Mouse (Mus musculus): ENCODE data around the gene Fermt3. TPM values are rescaled to one million over a fixed set of nuclear protein-coding genes. Genes with fewer than 3 reads are reported as not detected.

The Fermt3 gene
- polyA plus RNA-seq, 1 experiment: 0.37 TPM

- no peak for TF ChIP-seq USF1 (IDR thresholded peaks at IDR 0.05; ENCODE audit: low read depth)
- Histone ChIP-seq H3K79me3 (ENCODE audit: low read depth) (peaks cover 3% of the 10 kb centered on the region), H3K27me3 (ENCODE audit: control insufficient read depth, insufficient read depth, insufficient read length) (no peaks in the 10 kb centered on the region)
Measured at GRCm38 (mm10) chr19:6987061-6987903, 32.0 kb downstream of the Fermt3 start, which contains the start of gene Vegfb. Gene Vegfb, minus strand, starts transcription at chr19:6987651.

GRCm38 (mm10) chr19:6985951-6986708, 33.1 kb downstream of the Fermt3 start:
- Histone ChIP-seq H3K36me3 (ENCODE audit: control insufficient read depth, insufficient read depth) (peaks cover 23% of the 10 kb centered on the region), H3K27me3 (ENCODE audit: control insufficient read depth, insufficient read depth, insufficient read length) (no peaks in the 10 kb centered on the region), H3K4me3 (ENCODE audit: insufficient read depth, poor library complexity, severe bottlenecking) (peak overlapping the region; percentile 50), H3K79me2 (ENCODE audit: control insufficient read depth, insufficient read depth) (peaks cover 12% of the 10 kb centered on the region), H3ac (ENCODE audit: control insufficient read depth, insufficient read length, low read depth) (peak overlapping the region; percentile 28), H3K79me3 (ENCODE audit: low read depth) (peaks cover 3% of the 10 kb centered on the region)
- TF ChIP-seq USF1 (IDR thresholded peaks at IDR 0.05; ENCODE audit: low read depth) (no peak), MYOG (IDR thresholded peaks at IDR 0.05; ENCODE audit: control insufficient read depth, extremely low read depth, insufficient read length) (no peak), MAX (IDR thresholded peaks at IDR 0.05) (no peak), FOSL1 (IDR thresholded peaks at IDR 0.05; ENCODE audit: insufficient read depth, low read length, poor library complexity, severe bottlenecking) (no peak), MYOD1 (IDR thresholded peaks at IDR 0.05; ENCODE audit: control insufficient read depth, insufficient read length, low read depth) (no peak), CEBPB (IDR thresholded peaks at IDR 0.05; ENCODE audit: low read depth) (no peak), CTCF (IDR thresholded peaks at IDR 0.05; ENCODE audit: control insufficient read depth, insufficient read depth, insufficient read length) (no peak)

More at GRCm38 (mm10) chr19:6987061-6987903, 32.0 kb downstream of the Fermt3 start, which contains the start of gene Vegfb:
- H3K79me2 ChIP-seq (ENCODE audit: control insufficient read depth, insufficient read depth): peaks cover 12% of the 10 kb centered on the region
- H3K4me3 ChIP-seq (ENCODE audit: insufficient read depth, poor library complexity, severe bottlenecking): peak within 1 kb of the TSS; percentile 50
- peaks cover 18% of the 10 kb centered on the region for H3K36me3 ChIP-seq (ENCODE audit: control insufficient read depth, insufficient read depth)
- peak within 1 kb of the TSS; percentile 72 for H3ac ChIP-seq (ENCODE audit: control insufficient read depth, insufficient read length, low read depth)

- no peaks in the 10 kb centered on the region for H3K27me3 ChIP-seq (ENCODE audit: control insufficient read depth, insufficient read depth, insufficient read length)
- peaks cover 18% of the 10 kb centered on the region for H3K79me2 ChIP-seq (ENCODE audit: control insufficient read depth, insufficient read depth)
- H3ac ChIP-seq (ENCODE audit: control insufficient read depth, insufficient read length, low read depth): no peak overlapping the region
- no peak for TF ChIP-seq CEBPB (IDR thresholded peaks at IDR 0.05; ENCODE audit: low read depth)
- TF ChIP-seq FOSL1 (IDR thresholded peaks at IDR 0.05; ENCODE audit: insufficient read depth, low read length, poor library complexity, severe bottlenecking): no peak
- no peak for TF ChIP-seq CTCF (IDR thresholded peaks at IDR 0.05; ENCODE audit: control insufficient read depth, insufficient read depth, insufficient read length)
- no peak for TF ChIP-seq USF1 (IDR thresholded peaks at IDR 0.05; ENCODE audit: low read depth)
- TF ChIP-seq MYOD1 (IDR thresholded peaks at IDR 0.05; ENCODE audit: control insufficient read depth, insufficient read length, low read depth): no peak
- no peak for TF ChIP-seq MAX (IDR thresholded peaks at IDR 0.05)
- no peak for TF ChIP-seq MYOG (IDR thresholded peaks at IDR 0.05; ENCODE audit: control insufficient read depth, extremely low read depth, insufficient read length)
- H3K36me3 ChIP-seq (ENCODE audit: control insufficient read depth, insufficient read depth): peaks cover 23% of the 10 kb centered on the region
- no peak overlapping the region for H3K4me3 ChIP-seq (ENCODE audit: insufficient read depth, poor library complexity, severe bottlenecking)
- H3K79me3 ChIP-seq (ENCODE audit: low read depth): peaks cover 3% of the 10 kb centered on the region
Measured at GRCm38 (mm10) chr19:6985300-6985699, 34.0 kb downstream of the Fermt3 start.

- Histone ChIP-seq H3K79me2 (ENCODE audit: control insufficient read depth, insufficient read depth) (peaks cover 27% of the 10 kb centered on the region), H3K79me3 (ENCODE audit: low read depth) (peaks cover 3% of the 10 kb centered on the region), H3K36me3 (ENCODE audit: control insufficient read depth, insufficient read depth) (peaks cover 27% of the 10 kb centered on the region), H3K4me3 (ENCODE audit: insufficient read depth, poor library complexity, severe bottlenecking) (no peak overlapping the region), H3ac (ENCODE audit: control insufficient read depth, insufficient read length, low read depth) (no peak overlapping the region), H3K27me3 (ENCODE audit: control insufficient read depth, insufficient read depth, insufficient read length) (no peaks in the 10 kb centered on the region)
- TF ChIP-seq CTCF (IDR thresholded peaks at IDR 0.05; ENCODE audit: control insufficient read depth, insufficient read depth, insufficient read length) (no peak), MYOD1 (IDR thresholded peaks at IDR 0.05; ENCODE audit: control insufficient read depth, insufficient read length, low read depth) (no peak), MAX (IDR thresholded peaks at IDR 0.05) (no peak), USF1 (IDR thresholded peaks at IDR 0.05; ENCODE audit: low read depth) (no peak), CEBPB (IDR thresholded peaks at IDR 0.05; ENCODE audit: low read depth) (no peak), FOSL1 (IDR thresholded peaks at IDR 0.05; ENCODE audit: insufficient read depth, low read length, poor library complexity, severe bottlenecking) (no peak), MYOG (IDR thresholded peaks at IDR 0.05; ENCODE audit: control insufficient read depth, extremely low read depth, insufficient read length) (no peak)
Measured at GRCm38 (mm10) chr19:6983621-6984020, 35.6 kb downstream of the Fermt3 start.

- peaks cover 46% of the 10 kb centered on the region for H3K79me2 ChIP-seq (ENCODE audit: control insufficient read depth, insufficient read depth)
- peaks cover 22% of the 10 kb centered on the region for H3K79me3 ChIP-seq (ENCODE audit: low read depth)
- H3ac ChIP-seq (ENCODE audit: control insufficient read depth, insufficient read length, low read depth): no peak overlapping the region
- TF ChIP-seq MYOG (IDR thresholded peaks at IDR 0.05; ENCODE audit: control insufficient read depth, extremely low read depth, insufficient read length) (no peak), FOSL1 (IDR thresholded peaks at IDR 0.05; ENCODE audit: insufficient read depth, low read length, poor library complexity, severe bottlenecking) (no peak), USF1 (IDR thresholded peaks at IDR 0.05; ENCODE audit: low read depth) (no peak), MAX (IDR thresholded peaks at IDR 0.05) (no peak), CTCF (IDR thresholded peaks at IDR 0.05; ENCODE audit: control insufficient read depth, insufficient read depth, insufficient read length) (no peak), CEBPB (IDR thresholded peaks at IDR 0.05; ENCODE audit: low read depth) (no peak), MYOD1 (IDR thresholded peaks at IDR 0.05; ENCODE audit: control insufficient read depth, insufficient read length, low read depth) (no peak)
- no peaks in the 10 kb centered on the region for H3K27me3 ChIP-seq (ENCODE audit: control insufficient read depth, insufficient read depth, insufficient read length)
- H3K36me3 ChIP-seq (ENCODE audit: control insufficient read depth, insufficient read depth): peaks cover 49% of the 10 kb centered on the region
- H3K4me3 ChIP-seq (ENCODE audit: insufficient read depth, poor library complexity, severe bottlenecking): no peak overlapping the region
Measured at GRCm38 (mm10) chr19:6981465-6981864, 37.8 kb downstream of the Fermt3 start.

Measured in C2C12 (cell line).